Mouse (Mus musculus): ENCODE measurements around the gene Ndufa11.

- TF ChIP-seq EP300 (IDR thresholded peaks at IDR 0.05; ENCODE audit: insufficient read depth, low read depth, low read length) = no peak
- TF ChIP-seq CTCF (IDR thresholded peaks at IDR 0.05) = no peak
Observed at GRCm38 (mm10) chr17:56688045-56688444, 29.5 kb upstream of the Ndufa11 start.
